Mouse (Mus musculus) intestine, postnatal 0 days (tissue): ENCODE measurements around the gene Antxr2. TPM values are rescaled to one million over a fixed set of nuclear protein-coding genes. Genes with fewer than 3 reads are reported as not detected.

Experiments used
- ATAC-seq: fragments of 200-750 bp; cut with Nextera tagmentation; 2 replicates; pipeline ENCODE4 v1.8.0; 2017; ENCODE audit warnings: mild to moderate bottlenecking, moderate TSS enrichment, moderate library complexity
- H3K27ac ChIP-seq: fragments of 300-500 bp; sonication (generic); 2 replicates; pipeline ENCODE4 v1.5.1; 2014; ENCODE audit warnings: mild to moderate bottlenecking, low read depth, low read length, moderate library complexity
- H3K27me3 ChIP-seq: fragments of 300-500 bp; sonication (generic); replicated peaks from 2 replicates; pipeline ENCODE4 v1.6.1; 2014; ENCODE audit warnings: low read length, mixed read lengths; ENCODE audit not compliant: control insufficient read depth, insufficient read depth
- H3K36me3 ChIP-seq: fragments of 300-500 bp; sonication (generic); 2 replicates; pipeline ENCODE4 v1.6.1; 2014; ENCODE audit warnings: mild to moderate bottlenecking, moderate library complexity; ENCODE audit not compliant: control insufficient read depth, insufficient read depth
- H3K4me1 ChIP-seq: fragments of 300-500 bp; sonication (generic); replicated peaks from 2 replicates; pipeline ENCODE4 v1.6.1; 2014; ENCODE audit warnings: antibody characterized with exemption, low read length, mixed read lengths; ENCODE audit not compliant: control insufficient read depth, insufficient read depth
- H3K4me2 ChIP-seq: fragments of 300-500 bp; sonication (generic); replicated peaks from 2 replicates; pipeline ENCODE4 v1.6.1; 2014; ENCODE audit warnings: low read depth, mild to moderate bottlenecking, moderate library complexity
- H3K4me3 ChIP-seq: fragments of 300-500 bp; sonication (generic); 2 replicates; pipeline ENCODE4 v1.5.1; 2014; ENCODE audit warnings: low read depth, low read length
- H3K9ac ChIP-seq: fragments of 300-500 bp; sonication (generic); 2 replicates; pipeline ENCODE4 v1.6.1; 2014; ENCODE audit warnings: mild to moderate bottlenecking, low read depth, low read length
- H3K9me3 ChIP-seq: fragments of 300-500 bp; sonication (generic); 2 replicates; pipeline ENCODE4 v1.6.1; 2016; ENCODE audit warnings: mixed run types; ENCODE audit not compliant: control insufficient read depth
- CTCF ChIP-seq: sonication (generic); IDR thresholded peaks from 2 replicates; pipeline ENCODE4 v1.5.1; 2016; ENCODE audit warnings: low read depth, mild to moderate bottlenecking, control low read depth, antibody characterized with exemption, moderate library complexity
- WGBS: fragments of 180-500 bp; shearing (Covaris S2); extraction: QIAGEN DNeasy Blood & Tissue Kit; methylation state at CpG from one replicate; pipeline ENCODE4 v1.1.7; 2014; 5-methylcytosine and 5-hydroxymethylcytosine counted together
- polyA plus RNA-seq: library from polyadenylated mRNA; unstranded; fragments of >200 nt; fragmentation: Nextera tagmentation; extraction: Ambion mirVana; gene quantifications from 2 replicates; pipeline ENCODE4 v1.2.1, GENCODE M21; 2015

The Antxr2 gene
- polyA plus RNA-seq, 1 experiment from 2014 or later = 18.3 TPM

- Histone ChIP-seq H3K9ac (no peak overlapping the region), H3K4me3 (no peak overlapping the region), H3K4me1 (0 out of 2 replicates have a peak, but pooled peaks cover 2% of the 10 kb centered on the region), H3K27me3 (no peaks in the 10 kb centered on the region), H3K4me2 (no peak overlapping the region), H3K9me3 (no peaks in the 10 kb centered on the region), H3K27ac (no peak overlapping the region), H3K36me3 (peaks cover 21% of the 10 kb centered on the region)
- no peak for TF ChIP-seq CTCF
- 76% methylated on average over 2 of the region's 2 CpGs for WGBS
- ATAC-seq = no peak
Observed at GRCm38 (mm10) chr5:97881421-97881820, 149.4 kb downstream of the Antxr2 start.

GRCm38 (mm10) chr5:97880115-97880514, 150.7 kb downstream of the Antxr2 start:
- no peak for TF ChIP-seq CTCF
- H3K27ac ChIP-seq = no peak overlapping the region
- H3K9ac ChIP-seq = no peak overlapping the region
- ATAC-seq = no peak
- no peak overlapping the region for H3K4me2 ChIP-seq
- peaks cover 8% of the 10 kb centered on the region for H3K36me3 ChIP-seq
- no peaks in the 10 kb centered on the region for H3K27me3 ChIP-seq
- no peak overlapping the region for H3K4me3 ChIP-seq
- 0 out of 2 replicates have a peak, but pooled peaks cover 2% of the 10 kb centered on the region for H3K4me1 ChIP-seq
- WGBS = 86% methylated on average over 8 of the region's 8 CpGs
- no peaks in the 10 kb centered on the region for H3K9me3 ChIP-seq

- 61% methylated on average over 3 of the region's 3 CpGs for WGBS
- Histone ChIP-seq H3K27me3 (no peaks in the 10 kb centered on the region), H3K9ac (no peak overlapping the region), H3K4me1 (0 out of 2 replicates have a peak, but pooled peaks cover 2% of the 10 kb centered on the region), H3K4me2 (no peak overlapping the region), H3K9me3 (no peaks in the 10 kb centered on the region), H3K27ac (no peak overlapping the region), H3K36me3 (no peaks in the 10 kb centered on the region), H3K4me3 (no peak overlapping the region)
- no peak for ATAC-seq
- no peak for TF ChIP-seq CTCF
Observed at GRCm38 (mm10) chr5:97878871-97879270, 152.0 kb downstream of the Antxr2 start.

- ATAC-seq = no peak
- Histone ChIP-seq H3K27me3 (no peaks in the 10 kb centered on the region), H3K4me1 (0 out of 2 replicates have a peak, but pooled peaks cover 2% of the 10 kb centered on the region), H3K4me2 (no peak overlapping the region), H3K36me3 (no peaks in the 10 kb centered on the region), H3K4me3 (no peak overlapping the region), H3K27ac (no peak overlapping the region), H3K9me3 (no peaks in the 10 kb centered on the region), H3K9ac (no peak overlapping the region)
- TF ChIP-seq CTCF = no peak
- WGBS = 64% methylated on average over 1 of the region's 1 CpGs
Observed at GRCm38 (mm10) chr5:97878215-97878794, 152.5 kb downstream of the Antxr2 start.

GRCm38 (mm10) chr5:97876895-97877294, 153.9 kb downstream of the Antxr2 start:
- ATAC-seq = no peak
- Histone ChIP-seq H3K9me3 (no peaks in the 10 kb centered on the region), H3K4me2 (no peak overlapping the region), H3K27me3 (no peaks in the 10 kb centered on the region), H3K4me1 (0 out of 2 replicates have a peak, but pooled peaks cover 2% of the 10 kb centered on the region), H3K9ac (no peak overlapping the region), H3K4me3 (no peak overlapping the region), H3K27ac (no peak overlapping the region), H3K36me3 (no peaks in the 10 kb centered on the region)
- no peak for TF ChIP-seq CTCF
- WGBS = 88% methylated on average over 2 of the region's 2 CpGs

- Histone ChIP-seq H3K9me3 (no peaks in the 10 kb centered on the region), H3K36me3 (no peaks in the 10 kb centered on the region), H3K4me1 (no peaks in the 10 kb centered on the region), H3K4me2 (no peak overlapping the region), H3K27me3 (no peaks in the 10 kb centered on the region), H3K4me3 (no peak overlapping the region), H3K27ac (no peak overlapping the region), H3K9ac (no peak overlapping the region)
- no peak for ATAC-seq
- WGBS = 63% methylated on average over 2 of the region's 2 CpGs
- TF ChIP-seq CTCF = no peak
Observed at GRCm38 (mm10) chr5:97867921-97868320, 162.9 kb downstream of the Antxr2 start.
